Mouse (Mus musculus): ENCODE results near the gene Mxi1. TPM values are rescaled to one million over a fixed set of nuclear protein-coding genes. Genes with fewer than 3 reads are reported as not detected.
"Not testable (repeated sequence)": the region's sequence is repeated elsewhere in the genome, so short reads cannot be mapped to it uniquely, and the experiment has no call there.

Mxi1 gene
- total RNA-seq, 1 experiment from 2014 or later: 27.3 TPM

GRCm38 (mm10) chr19:53364551-53364950, 54.2 kb downstream of the Mxi1 start:
- no peak for DNase-seq

DNA sequence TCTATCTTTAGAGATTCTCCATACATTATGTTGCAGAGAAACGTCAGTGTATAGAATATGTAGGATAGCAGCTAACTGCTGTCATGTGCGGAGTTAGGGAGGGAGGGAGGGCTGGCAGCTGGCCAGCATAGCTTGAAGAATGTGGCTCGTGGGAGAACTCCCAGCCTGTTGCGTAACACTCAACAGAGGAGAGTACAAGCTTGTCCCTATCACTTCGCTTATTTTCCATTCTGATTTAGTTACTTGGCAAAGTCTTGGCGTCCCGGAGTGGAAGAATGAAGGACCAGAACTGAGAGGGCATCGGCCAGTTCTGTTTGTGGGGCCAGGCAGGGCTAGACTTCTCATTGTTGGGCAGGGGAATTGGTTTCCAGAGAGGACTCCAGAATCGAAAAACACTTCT, 54.6 kb downstream of the Mxi1 start:
- peak; percentile 69 for DNase-seq

DNA sequence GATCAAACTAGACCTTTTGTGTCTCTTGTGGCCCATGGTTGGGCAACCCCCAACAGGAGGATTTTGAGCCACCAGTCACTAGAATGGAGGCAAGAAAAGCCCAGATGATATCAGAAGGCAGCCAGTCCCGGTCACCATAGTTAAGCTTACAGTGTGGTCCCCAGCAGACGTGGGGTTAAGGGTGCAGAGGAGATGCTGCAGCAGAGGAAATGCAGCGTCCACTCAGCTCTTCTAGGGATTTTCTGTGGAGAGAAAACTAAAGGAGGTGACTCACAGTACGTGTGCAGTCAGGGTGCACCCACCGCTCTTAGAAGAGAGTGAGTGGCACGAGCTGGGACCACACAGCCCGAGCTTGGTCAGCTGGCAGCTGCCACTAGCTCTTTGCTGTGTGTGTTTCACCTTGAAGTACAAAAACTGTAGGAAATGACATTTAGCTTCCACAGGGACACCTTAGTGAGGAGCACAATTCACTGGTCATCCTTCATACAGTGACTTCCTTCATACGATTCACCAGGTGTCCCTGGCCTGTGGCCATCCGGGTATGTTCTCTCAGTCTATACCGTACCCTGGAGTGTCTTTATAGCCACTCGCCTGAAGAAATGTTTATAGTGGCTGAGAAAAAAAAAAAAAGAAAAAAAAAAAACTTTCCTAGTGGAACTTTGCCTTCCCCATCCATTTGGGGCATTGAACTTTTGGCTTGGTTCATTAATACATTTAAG, 55.9 kb downstream of the Mxi1 start:
- DNase-seq: no peak

- DNase-seq: no peak
These were observed 56.6 kb downstream of the Mxi1 start for GRCm38 (mm10) chr19:53366881-53367280.

DNA sequence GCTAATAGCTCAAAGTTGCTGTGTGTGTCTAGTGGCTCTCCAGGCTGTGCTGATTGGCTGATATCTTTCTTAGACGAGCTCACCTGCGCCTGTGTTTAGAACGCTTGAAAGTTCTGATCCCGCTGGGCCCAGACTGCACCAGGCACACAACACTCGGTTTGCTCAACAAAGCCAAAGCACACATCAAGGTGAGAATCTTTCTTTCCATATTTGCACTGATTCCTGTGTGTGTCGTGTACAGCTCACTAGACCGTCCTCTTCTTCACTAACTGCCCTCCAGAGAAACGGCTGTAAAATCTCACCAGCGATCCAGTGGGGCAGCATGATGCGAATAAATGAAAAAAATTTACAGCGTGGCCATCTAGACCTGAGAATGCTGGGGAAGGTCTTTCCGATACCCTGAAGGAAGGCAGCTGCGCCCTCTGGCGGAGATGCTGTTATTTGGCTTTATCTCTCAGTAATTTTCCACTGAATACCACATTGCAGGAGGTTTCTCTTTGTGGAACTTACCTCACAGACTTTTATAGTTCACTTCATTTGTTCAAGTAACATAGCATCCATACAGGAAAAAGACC, 59.2 kb downstream of the Mxi1 start:
- peak; percentile 84 for DNase-seq

DNA sequence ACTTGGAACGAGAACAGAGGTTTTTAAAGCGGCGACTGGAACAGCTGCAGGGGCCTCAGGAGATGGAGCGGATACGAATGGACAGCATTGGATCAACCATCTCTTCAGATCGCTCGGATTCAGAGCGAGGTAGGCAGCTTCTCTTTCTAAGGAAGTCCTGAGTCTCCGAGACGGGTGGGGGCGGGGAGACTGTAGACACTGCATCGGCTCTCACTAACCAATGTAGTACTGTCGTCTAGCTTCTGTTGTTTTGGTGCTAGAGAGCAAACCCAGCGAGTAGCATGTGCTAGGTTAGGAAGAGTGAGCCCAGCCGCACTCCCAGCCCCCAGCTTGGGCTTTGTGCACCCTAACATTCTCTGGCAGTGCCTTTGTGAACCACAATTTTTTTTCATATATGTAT, 59.9 kb downstream of the Mxi1 start:
- DNase-seq: no peak

GRCm38 (mm10) chr19:53371666-53372065, 61.3 kb downstream of the Mxi1 start, which contains the start of gene Gm10197:
Gene Gm10197 (minus strand): TSS chr19:53371766.
- no peak for DNase-seq

DNA sequence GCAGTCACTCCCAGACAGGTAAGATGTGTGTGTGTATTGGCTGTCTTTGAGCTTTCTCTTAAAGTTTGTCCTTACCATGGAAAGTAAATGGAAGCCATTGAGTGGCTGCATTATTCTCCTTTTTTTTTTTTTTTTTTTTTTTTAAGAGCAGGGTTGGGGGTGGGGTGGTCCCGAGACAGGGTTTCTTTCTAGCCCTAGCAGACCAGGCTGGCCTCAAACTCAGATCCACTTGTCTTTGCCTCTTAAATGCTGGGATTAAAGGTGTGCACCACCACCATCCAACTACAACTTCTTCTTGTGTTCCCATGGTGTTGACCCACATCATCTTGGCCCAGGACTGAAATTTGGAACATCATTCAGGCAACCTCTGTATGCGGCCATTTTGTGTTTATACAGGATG, 63.3 kb downstream of the Mxi1 start:
- DNase-seq: no peak

- no peak for DNase-seq
These were observed 65.0 kb downstream of the Mxi1 start for GRCm38 (mm10) chr19:53375299-53375698.

DNA sequence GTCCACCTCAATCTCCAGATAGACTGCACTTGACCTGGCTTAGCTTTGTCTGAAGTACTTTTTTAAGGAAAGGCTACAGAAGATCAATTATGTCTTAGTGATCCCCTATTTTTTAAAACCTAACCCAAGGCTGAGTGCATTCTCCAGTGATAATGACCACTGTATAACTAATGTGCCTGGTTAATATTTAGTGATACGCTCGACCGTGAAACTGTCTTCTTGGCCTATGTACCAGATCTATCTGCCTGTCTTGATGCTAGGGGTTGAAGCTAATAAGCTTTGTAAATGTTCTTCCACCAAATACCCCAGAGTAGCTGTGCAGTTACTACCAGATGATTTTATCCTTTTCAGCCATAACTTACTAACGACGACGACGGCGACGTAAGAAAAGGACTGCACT, 65.5 kb downstream of the Mxi1 start:
- DNase-seq: no peak

DNA sequence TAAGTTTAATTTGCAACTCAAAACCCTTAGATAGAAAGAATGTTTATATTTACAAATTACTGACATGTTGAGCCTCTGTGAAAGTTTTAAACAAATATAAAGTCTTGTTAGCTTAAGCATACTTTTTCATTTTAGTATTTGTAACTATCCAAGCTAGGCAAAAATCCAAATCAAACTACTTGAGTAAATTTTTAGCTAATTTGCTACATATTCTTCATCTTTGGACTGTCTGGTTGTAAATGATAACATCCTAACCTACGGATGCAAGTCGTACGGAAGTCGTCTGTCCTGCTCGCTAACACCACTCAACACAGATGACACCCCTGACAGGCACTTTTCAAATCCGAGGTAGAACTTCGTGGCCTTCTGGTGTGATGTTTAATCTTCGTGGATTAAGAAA, 67.3 kb downstream of the Mxi1 start:
- no peak for DNase-seq

- DNase-seq: no peak
These were observed 68.1 kb downstream of the Mxi1 start for GRCm38 (mm10) chr19:53378421-53378820.

DNA sequence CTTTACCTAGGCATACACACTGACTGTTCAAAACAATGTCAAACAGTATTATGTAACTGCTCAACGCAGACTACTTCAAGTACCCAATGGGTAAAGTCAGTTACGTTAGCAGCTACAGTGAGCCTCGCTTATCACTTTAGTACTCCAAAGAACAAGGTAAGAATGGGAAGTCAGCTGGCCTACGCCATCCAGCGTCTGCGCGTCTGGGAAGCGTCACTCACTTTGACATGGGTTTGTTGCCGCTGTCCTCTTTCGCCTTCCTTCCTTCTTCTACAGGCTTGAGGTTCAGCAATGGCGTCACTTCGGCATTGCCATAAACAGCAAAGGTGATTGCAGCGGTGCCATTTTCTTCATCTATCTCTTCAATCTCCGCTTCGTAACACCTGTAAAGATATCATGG, 73.0 kb downstream of the Mxi1 start:
- DNase-seq: no peak

GRCm38 (mm10) chr19:53389417-53389816, 79.1 kb downstream of the Mxi1 start:
- no peak for DNase-seq

GRCm38 (mm10) chr19:53389851-53390431, 79.6 kb downstream of the Mxi1 start:
- peak; percentile 84 for DNase-seq

DNA sequence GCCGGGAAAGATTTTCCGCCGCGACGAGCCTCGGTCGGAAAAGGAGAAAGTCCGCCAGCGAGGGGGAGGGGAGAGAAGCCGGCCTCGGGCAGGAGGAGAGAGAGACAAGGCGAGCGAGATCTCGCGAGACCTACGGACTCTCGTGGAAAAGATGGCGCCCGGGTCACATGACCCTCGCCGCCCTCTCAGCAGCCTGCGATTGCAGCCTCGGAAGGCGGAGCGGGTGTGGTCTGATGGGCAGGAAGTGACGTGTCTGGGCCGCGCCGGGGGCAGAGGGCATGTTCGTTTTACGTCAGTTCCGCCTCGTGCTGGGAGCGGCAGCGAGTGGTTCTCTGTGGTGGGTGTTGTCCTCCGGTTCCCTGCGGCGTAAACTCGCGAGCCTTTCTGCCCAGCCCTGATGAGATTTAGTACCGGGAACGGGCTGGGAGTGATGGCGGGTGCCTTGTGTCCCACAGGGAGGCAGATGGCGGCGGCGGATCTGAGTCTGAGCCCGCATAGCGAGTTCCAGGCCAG, 80.2 kb downstream of the Mxi1 start, which contains the start of gene Smndc1:
Gene Smndc1 (minus strand): TSS at position 84 of the 513 bp plus-strand sequence.
- peak; percentile 100 for DNase-seq

GRCm38 (mm10) chr19:53391386-53391785, 81.1 kb downstream of the Mxi1 start:
- no peak for DNase-seq

DNA sequence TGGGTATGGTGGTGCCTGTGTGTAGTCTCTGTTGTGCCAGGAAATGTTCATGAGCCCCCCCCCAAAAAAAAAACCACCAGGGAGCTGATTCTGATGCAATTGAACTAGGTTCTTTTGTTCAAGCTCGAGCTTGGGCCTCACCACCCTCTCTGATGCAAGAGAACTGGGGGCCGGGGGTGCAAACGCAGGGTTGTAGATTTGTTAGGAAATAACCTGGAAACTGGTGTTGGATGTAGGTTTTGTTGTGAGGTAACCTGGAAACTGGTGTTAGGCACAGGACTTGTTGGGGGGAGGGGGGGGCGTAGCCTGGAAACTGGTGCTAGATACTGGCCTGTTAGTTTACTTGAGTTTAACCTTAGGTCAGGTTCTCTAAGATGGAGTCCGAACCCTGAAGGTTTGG, 81.5 kb downstream of the Mxi1 start:
- no peak for DNase-seq

DNA sequence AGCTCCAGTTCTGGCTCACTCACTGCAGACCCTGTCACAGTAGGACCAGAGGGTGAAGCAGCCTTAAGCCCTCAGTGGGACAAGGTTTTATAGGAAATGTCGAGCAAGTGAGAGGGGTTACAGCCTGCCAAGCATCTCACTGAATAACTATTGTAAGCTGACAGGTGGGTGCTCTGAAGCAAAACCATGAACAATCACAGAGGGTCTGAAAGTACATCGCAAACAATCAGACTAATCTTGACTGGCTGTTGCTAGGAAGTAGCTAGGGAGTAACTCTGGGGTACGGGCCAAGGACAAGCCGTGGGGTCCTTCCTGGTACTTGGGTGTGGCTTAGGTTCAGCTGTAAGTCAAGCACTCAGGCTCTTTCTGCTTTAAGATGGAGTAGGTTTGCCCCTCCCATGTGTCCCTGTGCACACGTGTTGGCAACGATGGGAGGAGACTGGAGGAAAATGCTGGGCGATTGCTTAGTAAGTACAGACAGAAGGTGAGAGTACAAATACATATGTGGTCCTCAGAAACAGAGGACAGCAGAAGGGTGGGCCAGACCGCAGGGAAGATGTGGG, 82.5 kb downstream of the Mxi1 start:
- no peak for DNase-seq

GRCm38 (mm10) chr19:53393646-53394045, 83.3 kb downstream of the Mxi1 start:
- no peak for DNase-seq

DNA sequence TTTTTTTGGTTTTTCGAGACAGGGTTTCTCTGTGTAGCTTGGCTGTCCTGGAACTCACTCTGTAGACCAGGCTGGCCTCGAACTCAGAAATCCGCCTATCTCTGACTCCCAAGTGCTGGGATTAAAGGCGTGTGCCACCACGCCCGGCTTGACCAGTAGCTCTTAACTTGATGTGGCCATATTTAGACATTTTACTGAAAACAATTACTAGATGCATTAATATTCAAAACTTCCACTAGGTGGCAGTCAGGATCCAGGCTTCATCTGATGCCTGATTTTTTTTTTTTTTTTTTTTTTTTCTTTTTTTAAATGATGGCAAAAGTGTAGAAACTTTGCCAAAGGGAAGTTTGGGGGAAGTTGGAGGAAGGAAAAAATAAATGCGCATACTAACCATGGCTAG, 84.2 kb downstream of the Mxi1 start:
- DNase-seq: peak; percentile 53

DNA sequence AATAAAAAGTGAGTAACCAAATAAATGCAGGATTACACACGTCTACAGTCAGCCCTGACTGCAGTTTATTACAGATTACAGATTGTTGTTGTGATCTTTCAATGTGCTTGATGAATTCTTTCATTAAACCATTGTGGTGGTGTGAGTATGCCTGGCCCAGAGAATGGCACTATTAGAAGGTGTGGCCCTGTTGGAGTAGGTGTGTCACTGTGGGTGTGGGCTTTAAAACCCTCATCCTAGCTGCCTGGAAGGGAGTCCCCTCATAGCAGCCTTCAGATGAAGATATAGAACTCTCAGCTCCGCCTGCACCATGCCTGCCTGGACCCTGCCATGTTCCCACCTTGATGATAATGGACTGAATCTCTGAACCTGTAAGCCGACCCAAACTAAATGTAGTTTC, 84.6 kb downstream of the Mxi1 start:
- not testable (repeated sequence) for DNase-seq

GRCm38 (mm10) chr19:53395805-53396204, 85.5 kb downstream of the Mxi1 start:
- DNase-seq: not testable (repeated sequence)

Measured in adrenal gland, postnatal 14 days (tissue).